Mouse (Mus musculus) gastrocnemius, adult 8-10 months (tissue): ENCODE data around the gene Atg10. TPM values are rescaled to one million over a fixed set of nuclear protein-coding genes. Genes with fewer than 3 reads are reported as not detected.
"Not testable (repeated sequence)": the region's sequence is repeated elsewhere in the genome, so short reads cannot be mapped to it uniquely, and the experiment has no call there.

ENCODE experiments used
- DNase-seq, 2 experiments: peaks; one replicate each; pipeline ENCODE4 v3.0.0; 2022; ENCODE audit warnings: low spot score in 2 of 2
- total RNA-seq, 4 experiments: library from RNA; stranded (reverse); gene quantifications; 2 replicates each; pipeline ENCODE4 v1.2.4; 2022

Gene Atg10
- 10 to 100 TPM in 2 of 4 experiments, 1 to 10 TPM in 2; 8.0 to 13.9 (median 10.9) TPM for total RNA-seq

DNA sequence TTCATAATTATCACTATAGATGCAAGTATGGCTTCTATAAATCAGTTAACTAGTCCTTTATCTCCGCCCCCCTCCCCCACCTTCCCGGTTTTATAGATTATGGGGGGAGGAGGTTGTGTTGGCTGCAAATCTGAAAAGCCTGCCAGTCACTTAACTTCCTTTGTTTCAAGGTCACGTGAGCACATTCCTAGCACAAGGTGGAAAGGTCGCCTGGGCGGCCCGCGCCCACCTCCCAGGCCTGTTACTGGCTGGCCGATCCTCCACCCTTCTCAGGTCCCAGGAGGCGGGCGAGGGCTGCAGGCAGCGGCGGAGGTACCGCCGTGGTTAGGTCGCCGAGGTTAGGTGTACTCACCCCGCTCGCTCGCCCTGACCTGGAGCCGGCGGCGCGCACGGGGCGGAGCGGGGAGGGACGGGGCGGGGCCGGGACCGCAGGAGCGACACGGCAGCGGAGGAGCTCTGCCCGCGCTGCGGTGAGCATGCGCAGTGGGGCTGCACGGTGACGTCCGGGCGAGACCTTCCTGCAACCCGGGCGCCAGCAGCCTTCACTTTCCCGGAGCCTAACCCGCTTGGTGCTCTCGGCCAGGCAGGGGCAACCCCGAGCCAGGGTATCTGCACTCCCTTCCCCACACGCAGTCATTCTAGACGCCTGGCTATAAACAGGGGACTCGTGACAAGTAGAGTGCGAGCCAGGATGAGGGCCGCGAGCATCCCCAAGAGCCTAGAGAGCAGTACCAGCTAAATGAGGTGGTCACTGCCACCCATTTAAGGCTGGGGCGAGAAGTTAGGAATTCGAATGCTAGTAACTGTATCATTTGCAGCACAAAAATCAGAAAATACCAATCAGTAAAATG is at the start of gene Atg10:
Gene Atg10 (minus strand): TSS at position 382 of the 851 bp plus-strand sequence.
- DNase-seq = peak; percentile 81 to 87

DNA sequence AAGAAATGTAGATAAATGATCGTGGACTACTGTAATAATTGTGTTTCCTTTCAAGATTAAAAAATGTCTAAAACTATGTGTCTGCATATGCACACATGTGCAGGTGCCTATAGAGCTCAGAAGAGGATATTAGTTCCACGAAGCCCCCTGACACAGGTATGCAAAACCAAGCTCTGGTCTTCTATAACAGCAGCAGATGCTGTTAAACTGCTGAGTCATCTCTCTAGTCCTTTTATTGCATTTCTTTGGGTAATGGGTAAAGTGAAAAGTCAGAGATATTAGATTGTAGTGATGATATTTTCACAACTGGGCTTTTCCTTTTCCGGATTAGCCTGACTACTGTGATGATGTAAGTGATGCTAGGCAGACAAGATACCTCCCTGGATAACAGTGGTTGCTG is 28.6 kb upstream of the Atg10 start:
- no peak for DNase-seq

GRCm38 (mm10) chr13:91251636-91252035 is 27.9 kb upstream of the Atg10 start:
- no peak for DNase-seq

DNA sequence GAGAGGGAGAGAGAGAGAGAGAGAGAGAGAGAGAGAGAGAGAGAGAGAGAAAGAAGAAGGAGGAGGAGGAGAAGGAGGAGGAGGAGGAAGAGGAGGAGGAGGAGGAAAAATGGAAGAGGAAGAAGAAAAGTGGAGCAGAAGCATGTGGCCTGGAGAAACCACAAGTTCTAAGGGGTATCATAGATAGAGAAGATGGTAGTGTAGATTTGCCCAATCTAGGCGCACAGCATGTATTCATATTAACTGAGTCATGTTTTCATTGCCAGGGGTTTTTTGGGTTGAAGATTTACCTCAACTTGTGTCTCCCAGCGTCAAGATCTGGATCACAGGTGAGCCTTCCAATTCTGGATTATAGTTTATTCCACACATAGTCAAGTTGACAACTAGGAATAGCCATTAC is 26.3 kb upstream of the Atg10 start:
- not testable (repeated sequence) for DNase-seq

GRCm38 (mm10) chr13:91246472-91246871 is 22.7 kb upstream of the Atg10 start:
- no peak for DNase-seq

GRCm38 (mm10) chr13:91237976-91238375 is 14.2 kb upstream of the Atg10 start:
- DNase-seq = no peak

DNA sequence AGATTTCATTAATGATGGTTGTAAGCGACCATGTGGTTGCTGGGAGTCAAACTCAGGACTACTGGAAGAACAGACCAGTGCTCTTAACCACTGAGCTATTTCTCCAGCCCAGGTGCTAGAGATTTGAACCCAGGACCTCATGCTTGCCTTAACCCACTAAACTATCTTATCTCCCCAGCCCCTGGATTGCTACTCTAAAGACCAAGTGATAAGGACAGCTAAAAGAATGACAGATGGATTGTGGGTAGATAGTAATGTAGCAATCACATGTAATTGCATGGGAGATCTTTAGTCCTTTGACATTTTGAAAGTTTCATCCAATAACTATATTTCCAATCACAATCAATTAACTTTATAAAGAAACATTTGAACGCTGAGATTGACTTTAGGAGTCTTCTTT is 13.1 kb upstream of the Atg10 start:
- no peak for DNase-seq

DNA sequence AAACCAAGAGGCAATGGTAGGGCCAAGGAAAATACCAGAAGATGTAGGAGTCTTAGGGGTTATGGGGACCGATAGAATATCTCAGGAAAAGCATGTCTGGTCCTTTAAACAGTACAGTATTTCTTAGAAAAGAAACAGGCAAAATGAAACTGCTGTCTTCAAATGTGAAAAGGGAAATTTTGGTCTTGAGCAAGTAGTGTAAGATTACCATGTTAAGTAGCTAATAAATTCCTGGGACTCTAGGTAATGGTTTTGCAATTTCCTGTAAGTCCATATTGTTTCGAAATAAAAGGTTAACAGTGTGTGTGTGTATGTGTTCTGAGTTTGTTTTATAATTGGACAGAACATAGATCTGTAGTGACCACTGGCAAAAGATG is 658 bp upstream of the Atg10 start:
- DNase-seq = no peak

- no peak for DNase-seq
These were observed 705 bp downstream of the Atg10 start for GRCm38 (mm10) chr13:91223063-91223462.

- no peak for DNase-seq
These were observed 2.1 kb downstream of the Atg10 start for GRCm38 (mm10) chr13:91221696-91222095.

- DNase-seq = no peak
These were observed 6.1 kb downstream of the Atg10 start for GRCm38 (mm10) chr13:91217691-91218090.

DNA sequence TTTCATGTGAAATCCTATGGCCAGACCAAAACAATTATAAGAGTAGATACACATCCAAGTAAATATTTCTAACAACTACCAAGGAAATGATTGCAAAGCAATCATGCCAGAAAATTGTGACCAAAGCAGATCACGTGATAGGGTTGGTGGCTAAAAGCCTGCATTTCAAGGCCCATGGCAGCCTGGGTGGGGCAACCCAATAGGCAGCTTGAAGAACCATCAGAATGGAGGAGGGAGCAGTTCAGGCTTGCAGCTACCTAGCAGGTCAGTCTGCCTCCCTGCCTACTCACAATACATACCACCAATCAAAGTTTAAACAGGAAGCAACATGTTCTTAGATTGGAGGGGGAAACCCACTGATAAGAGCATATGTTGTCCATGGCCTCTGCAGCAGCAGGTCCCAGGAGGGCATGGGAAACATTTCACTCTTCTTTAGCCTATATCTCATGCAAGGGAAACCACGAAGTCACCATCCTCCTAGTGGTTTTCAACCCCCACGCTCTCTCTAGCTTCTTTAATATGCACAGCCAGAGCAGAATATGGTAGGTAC is 7.0 kb downstream of the Atg10 start:
- no peak for DNase-seq

GRCm38 (mm10) chr13:91212958-91213357 is 10.8 kb downstream of the Atg10 start:
- no peak for DNase-seq

DNA sequence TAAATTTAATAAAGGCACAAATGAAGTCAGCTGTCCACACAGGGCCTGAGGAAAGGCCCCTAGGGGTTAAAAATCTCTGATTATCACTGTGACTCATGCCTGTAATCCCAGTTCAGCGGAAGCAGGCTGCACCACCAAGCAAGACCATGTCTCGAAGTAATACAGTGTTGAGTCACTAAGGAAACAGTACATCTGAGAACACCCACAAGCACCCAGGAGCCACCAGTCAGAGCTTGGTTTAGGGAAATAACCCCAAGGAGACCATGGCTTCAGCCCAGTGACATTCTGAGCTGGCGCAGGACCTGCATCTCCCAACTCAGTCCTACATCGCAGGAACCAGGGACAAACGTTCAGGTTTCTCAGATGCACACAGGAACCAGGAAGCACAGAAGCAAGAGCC is 17.5 kb downstream of the Atg10 start:
- DNase-seq = no peak

GRCm38 (mm10) chr13:91202564-91202963 is 21.2 kb downstream of the Atg10 start:
- DNase-seq = no peak

DNA sequence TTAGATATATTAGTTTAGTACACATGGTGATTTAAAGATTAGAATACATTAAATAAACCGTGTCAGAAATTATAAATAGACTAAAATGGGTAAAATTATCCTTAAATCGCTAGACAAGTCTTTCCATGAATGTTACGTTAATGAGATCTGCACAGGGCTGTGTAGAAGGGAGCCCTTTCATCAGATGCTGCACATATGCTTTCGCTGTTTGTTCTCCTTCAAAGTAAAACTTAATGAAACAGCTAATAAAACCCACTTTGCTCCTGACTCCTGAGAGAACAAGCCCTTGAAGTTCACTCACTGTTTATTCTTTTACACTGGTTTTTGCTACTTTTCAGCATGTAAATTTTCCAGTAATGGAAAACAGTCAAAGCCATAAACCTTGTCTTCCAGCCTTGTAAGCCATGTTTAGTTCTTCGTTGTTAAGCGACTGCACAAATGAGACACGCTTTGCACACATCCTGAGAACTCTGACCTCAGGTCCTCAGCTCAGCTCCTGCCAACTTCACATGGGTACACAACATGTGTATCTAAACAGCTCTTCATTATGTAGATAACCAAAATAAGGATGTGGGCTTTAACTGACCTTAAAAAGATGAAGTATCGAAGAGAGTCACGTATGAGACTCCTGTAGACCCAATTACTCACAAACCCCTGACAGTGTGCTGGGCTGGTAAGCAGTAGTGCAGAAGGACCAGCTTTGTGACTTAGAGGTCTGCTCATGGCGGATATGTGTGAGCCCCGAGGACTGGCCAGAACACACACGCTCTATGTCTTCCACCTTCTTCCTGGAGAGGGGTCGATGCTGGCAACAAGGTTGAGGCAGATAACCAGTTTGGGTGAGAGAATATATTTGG is 36.2 kb downstream of the Atg10 start:
- no peak for DNase-seq

GRCm38 (mm10) chr13:91185248-91185867 is 38.4 kb downstream of the Atg10 start:
- no peak for DNase-seq

DNA sequence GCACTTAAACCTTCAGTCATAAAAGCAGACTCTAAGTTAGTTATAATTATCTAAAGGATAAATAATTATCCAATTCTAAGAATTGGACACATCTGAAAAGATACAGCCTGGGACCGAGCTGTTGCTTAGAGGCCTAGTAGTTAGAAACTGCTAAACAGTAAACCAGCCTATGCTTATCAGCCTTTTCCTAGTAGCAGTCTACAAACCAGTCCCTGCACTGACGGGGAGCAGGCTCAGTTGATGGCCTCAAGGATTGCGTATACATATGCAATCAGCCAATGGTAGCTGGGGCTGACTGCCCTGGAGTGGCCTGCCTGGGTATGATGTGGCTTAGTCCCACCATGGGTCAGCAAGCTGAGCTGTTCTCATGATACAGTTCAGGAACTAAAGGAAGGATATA is 39.5 kb downstream of the Atg10 start:
- no peak for DNase-seq

- DNase-seq = no peak
These were observed 43.4 kb downstream of the Atg10 start for GRCm38 (mm10) chr13:91180364-91180763.

GRCm38 (mm10) chr13:91179174-91179899 is 44.4 kb downstream of the Atg10 start:
- no peak for DNase-seq
